Mouse (Mus musculus) heart, embryonic 15.5 days (tissue): ENCODE results near the gene Mapre1. TPM values are rescaled to one million over a fixed set of nuclear protein-coding genes. Genes with fewer than 3 reads are reported as not detected.
"Not testable (repeated sequence)": the region's sequence is repeated elsewhere in the genome, so short reads cannot be mapped to it uniquely, and the experiment has no call there.

ENCODE experiments used
- ATAC-seq: fragments of 200-750 bp; cut with Nextera tagmentation; replicated peaks from 2 replicates; pipeline ENCODE4 v1.8.0; 2017; ENCODE audit warnings: low read depth, moderate TSS enrichment; ENCODE audit not compliant: insufficient number of reproducible peaks, insufficient read depth, low FRiP score
- H3K27ac ChIP-seq: fragments of 300-500 bp; sonication (generic); 2 replicates; pipeline ENCODE4 v1.5.1; 2015; ENCODE audit warnings: mild to moderate bottlenecking, inconsistent platforms
- H3K27me3 ChIP-seq: fragments of 300-500 bp; sonication (generic); 2 replicates; pipeline ENCODE4 v1.6.1; 2015; ENCODE audit warnings: inconsistent platforms
- H3K36me3 ChIP-seq: fragments of 300-500 bp; sonication (generic); 2 replicates; pipeline ENCODE4 v1.6.1; 2015; ENCODE audit warnings: mild to moderate bottlenecking, inconsistent platforms
- H3K4me1 ChIP-seq: fragments of 300-500 bp; sonication (generic); replicated peaks from 2 replicates; pipeline ENCODE4 v1.6.1; 2015; ENCODE audit warnings: inconsistent platforms
- H3K4me2 ChIP-seq: fragments of 300-500 bp; sonication (generic); 2 replicates; pipeline ENCODE4 v1.6.1; 2015; ENCODE audit warnings: inconsistent platforms, mild to moderate bottlenecking, moderate library complexity
- H3K4me3 ChIP-seq: fragments of 300-500 bp; sonication (generic); 2 replicates; pipeline ENCODE4 v1.5.1; 2015; ENCODE audit warnings: mild to moderate bottlenecking, inconsistent platforms
- H3K9ac ChIP-seq: fragments of 300-500 bp; sonication (generic); 2 replicates; pipeline ENCODE4 v1.6.1; 2015; ENCODE audit warnings: mild to moderate bottlenecking, inconsistent platforms
- H3K9me3 ChIP-seq: fragments of 300-500 bp; sonication (generic); replicated peaks from 2 replicates; pipeline ENCODE4 v1.6.1; 2016; ENCODE audit warnings: inconsistent platforms
- whole genome bisulfite sequencing: fragments of 180-500 bp; shearing (Covaris S2); methylation state at CpG from one replicate; pipeline ENCODE4 v1.1.7; 2015; ENCODE audit warnings: mixed read lengths; 5-methylcytosine and 5-hydroxymethylcytosine counted together
- polyA plus RNA-seq: library from polyadenylated mRNA; unstranded; fragments of >200 nt; fragmentation: Nextera tagmentation; extraction: Ambion mirVana; gene quantifications from 2 replicates; pipeline ENCODE4 v1.2.1, GENCODE M21; 2015

Mapre1 gene
- 210 and 241 TPM in 2 replicates for polyA plus RNA-seq

- WGBS = 9% methylated on average over 58 of the region's 58 CpGs
- ATAC-seq = peak; percentile 97
These were observed at the start of gene Mapre1 for GRCm38 (mm10) chr2:153740500-153741436. Gene Mapre1 (plus strand): TSS chr2:153741274.

GRCm38 (mm10) chr2:153693413-153693812 is 47.7 kb upstream of the Mapre1 start:
- not testable (repeated sequence) for H3K27ac ChIP-seq, H3K36me3 ChIP-seq, H3K4me2 ChIP-seq, ATAC-seq, H3K27me3 ChIP-seq, H3K4me3 ChIP-seq, H3K4me1 ChIP-seq, H3K9me3 ChIP-seq, H3K9ac ChIP-seq
- WGBS = 67% methylated on average over 7 of the region's 7 CpGs

More at GRCm38 (mm10) chr2:153740500-153741436, at the start of gene Mapre1:
- Histone ChIP-seq H3K27me3 (no peaks in the 10 kb centered on the region), H3K4me2 (peak within 1 kb of the TSS; percentile 75), H3K27ac (peak within 1 kb of the TSS; percentile 94), H3K4me3 (peak within 1 kb of the TSS; percentile 78), H3K9me3 (no peaks in the 10 kb centered on the region), H3K4me1 (peaks cover 42% of the 10 kb centered on the region), H3K9ac (peak within 1 kb of the TSS; percentile 81), H3K36me3 (no peaks in the 10 kb centered on the region)

GRCm38 (mm10) chr2:153694462-153695085 is 46.5 kb upstream of the Mapre1 start:
- no peaks in the 10 kb centered on the region for H3K36me3 ChIP-seq
- H3K4me1 ChIP-seq = no peaks in the 10 kb centered on the region
- no peak overlapping the region for H3K4me3 ChIP-seq
- no peaks in the 10 kb centered on the region for H3K9me3 ChIP-seq
- H3K27ac ChIP-seq = no peak overlapping the region
- no peak overlapping the region for H3K9ac ChIP-seq
- no peak overlapping the region for H3K4me2 ChIP-seq
- no peaks in the 10 kb centered on the region for H3K27me3 ChIP-seq
- 63% methylated on average over 19 of the region's 19 CpGs for WGBS
- no peak for ATAC-seq

GRCm38 (mm10) chr2:153696352-153696751 is 44.7 kb upstream of the Mapre1 start, which contains the start of gene Dnmt3c:
Gene Dnmt3c (plus strand): TSS chr2:153696652.
- H3K9me3 ChIP-seq = no peaks in the 10 kb centered on the region
- H3K27me3 ChIP-seq = no peaks in the 10 kb centered on the region
- H3K27ac ChIP-seq = no peak within 1 kb of the TSS
- H3K4me2 ChIP-seq = no peak within 1 kb of the TSS
- H3K36me3 ChIP-seq = no peaks in the 10 kb centered on the region
- no peaks in the 10 kb centered on the region for H3K4me1 ChIP-seq
- no peak within 1 kb of the TSS for H3K9ac ChIP-seq
- no peak within 1 kb of the TSS for H3K4me3 ChIP-seq
- ATAC-seq = no peak

GRCm38 (mm10) chr2:153703389-153703788 is 37.7 kb upstream of the Mapre1 start:
- Histone ChIP-seq H3K4me2 (no peak overlapping the region), H3K36me3 (no peaks in the 10 kb centered on the region), H3K4me1 (no peaks in the 10 kb centered on the region), H3K27me3 (no peaks in the 10 kb centered on the region), H3K9me3 (no peaks in the 10 kb centered on the region), H3K27ac (no peak overlapping the region), H3K4me3 (no peak overlapping the region), H3K9ac (no peak overlapping the region)
- WGBS = 55% methylated on average over 6 of the region's 6 CpGs
- no peak for ATAC-seq

GRCm38 (mm10) chr2:153710701-153711330 is 30.3 kb upstream of the Mapre1 start:
- H3K4me3 ChIP-seq = no peak overlapping the region
- peak overlapping the region; percentile 22; the same call in 1 of the 2 replicates for H3K27ac ChIP-seq
- no peaks in the 10 kb centered on the region for H3K27me3 ChIP-seq
- no peaks in the 10 kb centered on the region for H3K9me3 ChIP-seq
- peaks cover 29% of the 10 kb centered on the region for H3K4me1 ChIP-seq
- H3K9ac ChIP-seq = no peak overlapping the region
- no peak overlapping the region for H3K4me2 ChIP-seq
- ATAC-seq = peak; percentile 67
- no peaks in the 10 kb centered on the region for H3K36me3 ChIP-seq
- 38% methylated on average over 8 of the region's 8 CpGs for WGBS

- H3K4me1 ChIP-seq = peaks cover 29% of the 10 kb centered on the region
- WGBS = 36% methylated on average over 3 of the region's 3 CpGs
- H3K9ac ChIP-seq = no peak overlapping the region
- no peaks in the 10 kb centered on the region for H3K36me3 ChIP-seq
- no peaks in the 10 kb centered on the region for H3K27me3 ChIP-seq
- no peak for ATAC-seq
- no peaks in the 10 kb centered on the region for H3K9me3 ChIP-seq
- H3K4me3 ChIP-seq = no peak overlapping the region
- no peak overlapping the region for H3K4me2 ChIP-seq
- H3K27ac ChIP-seq = peak overlapping the region; percentile 57
These were observed 28.4 kb upstream of the Mapre1 start for GRCm38 (mm10) chr2:153712646-153713091.

GRCm38 (mm10) chr2:153713227-153713626 is 27.8 kb upstream of the Mapre1 start:
- Histone ChIP-seq H3K27ac (peak overlapping the region; percentile 57), H3K36me3 (no peaks in the 10 kb centered on the region), H3K9me3 (no peaks in the 10 kb centered on the region), H3K4me3 (no peak overlapping the region), H3K4me2 (no peak overlapping the region), H3K4me1 (peaks cover 29% of the 10 kb centered on the region), H3K9ac (no peak overlapping the region), H3K27me3 (no peaks in the 10 kb centered on the region)
- peak; percentile 81 for ATAC-seq
- 23% methylated on average over 4 of the region's 4 CpGs for WGBS

GRCm38 (mm10) chr2:153717861-153718260 is 23.2 kb upstream of the Mapre1 start:
- not testable (repeated sequence) for ATAC-seq, H3K4me2 ChIP-seq, H3K9ac ChIP-seq, H3K4me1 ChIP-seq, H3K9me3 ChIP-seq, H3K27me3 ChIP-seq, H3K4me3 ChIP-seq, H3K27ac ChIP-seq, H3K36me3 ChIP-seq
- 46% methylated on average over 3 of the region's 3 CpGs for WGBS

- 57% methylated on average over 1 of the region's 1 CpGs for WGBS
- Histone ChIP-seq H3K27ac (no peak overlapping the region), H3K4me3 (no peak overlapping the region), H3K27me3 (no peaks in the 10 kb centered on the region), H3K4me1 (no peaks in the 10 kb centered on the region), H3K9ac (no peak overlapping the region), H3K4me2 (no peak overlapping the region), H3K36me3 (no peaks in the 10 kb centered on the region), H3K9me3 (peaks cover 4% of the 10 kb centered on the region; the same call in 1 of the 2 replicates)
- ATAC-seq = no peak
These were observed 18.0 kb upstream of the Mapre1 start for GRCm38 (mm10) chr2:153723098-153723497.

- 47% methylated on average over 2 of the region's 2 CpGs for WGBS
- Histone ChIP-seq H3K4me2 (no peak overlapping the region), H3K27ac (no peak overlapping the region), H3K27me3 (no peaks in the 10 kb centered on the region), H3K4me3 (no peak overlapping the region), H3K4me1 (no peaks in the 10 kb centered on the region), H3K36me3 (no peaks in the 10 kb centered on the region), H3K9ac (no peak overlapping the region), H3K9me3 (peaks cover 4% of the 10 kb centered on the region; the same call in 1 of the 2 replicates)
- no peak for ATAC-seq
These were observed 16.6 kb upstream of the Mapre1 start for GRCm38 (mm10) chr2:153724424-153724823.
